Mouse (Mus musculus) 416B (cell line): ENCODE measurements at regions not wholly inside any gene's neighbourhood (a gene's known extent, or its start where the extent isn't known, plus 50 kb on each side); places are given as distances from the start of the nearest gene placed in this dataset.
A peak's percentile ranks its signal among the peaks of the same experiment; 100 is the strongest.

ENCODE experiments used
- DNase-seq: peaks from one replicate; pipeline ENCODE4 v3.0.0; 2011; ENCODE audit warnings: low read depth

DNA sequence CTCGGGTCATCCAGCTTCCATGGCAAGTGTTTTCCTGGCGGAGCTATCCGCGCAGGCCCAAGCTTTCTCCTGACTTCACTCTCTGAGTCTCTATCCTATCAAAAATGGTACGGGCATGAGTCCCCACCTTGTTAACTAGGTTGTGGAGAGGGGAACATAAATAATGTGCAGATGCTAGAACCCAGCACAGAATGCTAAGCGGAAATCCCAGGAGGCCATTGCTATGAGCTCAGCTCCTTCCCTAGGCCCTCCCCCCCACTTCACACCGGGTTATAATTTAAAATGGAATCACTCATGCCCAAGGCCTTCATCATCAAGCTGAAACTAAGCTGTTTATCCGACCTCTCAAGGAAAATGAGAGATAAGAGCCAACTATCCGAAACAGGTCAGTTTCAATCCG lies 60.4 kb upstream of the Cd83 start:
- no peak for DNase-seq

DNA sequence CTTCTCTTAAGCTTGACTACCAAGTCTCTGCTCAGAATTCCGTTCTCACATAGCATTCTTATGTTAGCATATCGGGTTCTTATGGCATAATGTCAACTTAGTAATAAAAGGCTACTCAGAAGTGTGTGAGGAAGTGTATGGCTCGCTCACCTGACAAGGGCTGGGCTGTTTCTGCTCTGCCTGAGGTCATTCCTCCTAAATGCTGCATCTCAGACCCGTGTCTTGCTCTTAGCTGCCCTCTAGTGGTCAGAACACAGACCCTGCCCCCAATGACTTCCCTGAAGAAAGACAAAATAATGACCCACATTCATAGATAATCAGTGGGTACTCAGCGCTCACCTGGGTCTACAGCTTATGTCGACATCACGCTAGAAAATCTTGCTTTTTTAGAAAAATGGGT lies 58.9 kb upstream of the Cd83 start:
- peak; percentile 69 for DNase-seq

DNA sequence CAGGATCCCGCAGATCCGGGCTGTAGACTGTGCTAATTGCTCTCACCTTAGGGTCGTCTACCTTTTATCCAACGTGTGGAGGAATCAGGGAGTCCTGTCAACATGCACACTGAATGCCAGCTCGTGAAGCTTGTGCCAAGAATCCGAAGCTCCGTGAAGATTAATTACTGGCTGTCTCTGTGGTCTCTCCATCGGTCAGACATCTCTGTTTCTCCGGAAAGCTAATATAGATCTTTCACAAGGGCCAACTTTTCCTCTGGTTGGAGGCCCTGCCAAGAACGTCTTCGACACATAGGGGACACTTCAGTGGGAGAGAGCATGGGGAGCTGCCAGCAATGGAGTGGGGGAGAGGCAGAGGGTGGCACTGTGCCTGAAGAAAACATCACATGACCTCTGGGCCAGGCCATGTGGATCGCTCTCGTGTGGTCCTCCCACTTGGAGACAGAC lies 57.7 kb upstream of the Cd83 start:
- DNase-seq = no peak

DNA sequence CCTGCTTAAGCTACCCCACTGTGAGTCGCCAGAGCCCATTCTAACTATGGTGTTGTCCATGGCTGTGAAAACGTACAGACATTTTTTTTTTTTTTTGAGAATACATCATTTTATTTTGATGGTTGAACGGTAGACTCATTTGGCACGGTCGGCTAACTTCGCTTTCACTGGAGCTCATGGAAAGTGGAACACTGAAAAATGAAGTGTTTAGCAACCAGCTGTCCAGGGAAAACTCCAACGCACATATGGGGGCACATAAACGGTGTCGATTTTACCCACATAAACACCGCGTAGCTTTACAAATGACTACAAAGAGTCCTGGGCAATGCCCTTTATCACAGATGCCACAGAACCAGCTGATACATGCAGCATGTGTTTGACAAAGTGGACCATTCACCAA lies 55.0 kb upstream of the Cd83 start:
- no peak for DNase-seq

DNA sequence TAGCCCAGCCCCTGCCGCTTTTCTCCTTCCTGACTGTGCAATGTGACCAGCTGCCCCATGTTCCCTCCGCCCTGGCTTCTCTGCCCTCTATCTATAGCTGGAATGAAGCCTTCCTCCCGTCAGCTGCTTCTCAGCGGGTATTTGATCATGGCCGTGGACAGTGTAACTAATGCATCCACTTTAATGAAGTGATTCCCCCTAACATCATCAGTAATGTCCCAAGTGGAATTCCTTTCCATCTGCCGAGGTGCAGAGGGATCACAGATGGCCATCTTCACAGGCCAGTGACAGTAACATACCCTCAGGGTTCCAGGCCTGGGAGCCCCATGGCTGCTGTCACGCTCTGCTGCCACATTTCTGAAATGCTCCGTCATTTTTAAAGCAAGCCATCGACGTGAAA lies 51.5 kb upstream of the Cd83 start:
- no peak for DNase-seq

DNA sequence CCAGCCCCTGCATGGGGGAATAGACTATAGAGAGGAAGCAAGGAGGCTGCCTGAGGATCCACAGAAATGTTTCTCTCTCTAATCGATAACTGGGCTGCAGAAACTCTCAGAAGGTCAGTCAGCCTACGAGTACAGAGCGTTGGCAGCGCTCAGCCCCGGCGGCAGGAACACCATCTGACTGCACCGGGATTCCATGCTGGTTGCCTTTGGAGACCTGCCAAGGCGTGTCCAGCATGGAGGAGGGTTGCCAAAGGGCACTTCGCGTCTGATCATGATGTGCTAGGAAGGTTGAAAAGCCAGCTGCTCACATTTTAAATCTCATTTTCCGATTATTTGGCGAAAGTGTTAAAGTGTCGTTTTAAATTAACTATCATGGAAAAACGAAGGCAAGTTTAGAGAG lies 49.9 kb upstream of the Cd83 start:
- no peak for DNase-seq
